Mouse (Mus musculus): ENCODE data around the gene 2410137M14Rik. TPM values are rescaled to one million over a fixed set of nuclear protein-coding genes. Genes with fewer than 3 reads are reported as not detected.
A peak's percentile ranks its signal among the peaks of the same experiment; 100 is the strongest.

The 2410137M14Rik gene
- total RNA-seq, 4 experiments from 2014 or later, result 0.47 TPM; not detected in 3

- no peak for DNase-seq (ENCODE audit: low spot score in 2 of 2)
Observed at GRCm38 (mm10) chr17:36949265-36949664, 31.8 kb downstream of the 2410137M14Rik start.

- DNase-seq (ENCODE audit: low spot score in 2 of 2), result no peak
Observed at GRCm38 (mm10) chr17:36948286-36948685, 32.8 kb downstream of the 2410137M14Rik start.

- DNase-seq (ENCODE audit: low spot score in 2 of 2), result peak in 1 of 2 experiments; percentile 56
Observed at GRCm38 (mm10) chr17:36947051-36947819, 33.8 kb downstream of the 2410137M14Rik start.

- no peak for DNase-seq (ENCODE audit: low spot score in 2 of 2)
Observed at GRCm38 (mm10) chr17:36944121-36944775, 36.8 kb downstream of the 2410137M14Rik start.

- no peak for DNase-seq (ENCODE audit: low spot score in 2 of 2)
Observed at GRCm38 (mm10) chr17:36943691-36944090, 37.3 kb downstream of the 2410137M14Rik start.

- DNase-seq (ENCODE audit: low spot score in 2 of 2), result peak in 1 of 2 experiments; percentile 34
Observed at GRCm38 (mm10) chr17:36942791-36943471, 38.1 kb downstream of the 2410137M14Rik start, which contains the start of gene Rnf39. TSS of gene Rnf39 (plus strand) at chr17:36942918.

GRCm38 (mm10) chr17:36942391-36942790 is 38.6 kb downstream of the 2410137M14Rik start:
- peak in 1 of 2 experiments; percentile 50 for DNase-seq (ENCODE audit: low spot score in 2 of 2)

- no peak for DNase-seq (ENCODE audit: low spot score in 2 of 2)
Observed at GRCm38 (mm10) chr17:36938056-36938455, 43.0 kb downstream of the 2410137M14Rik start.

- no peak for DNase-seq (ENCODE audit: low spot score in 2 of 2)
Observed at GRCm38 (mm10) chr17:36931806-36932205, 49.2 kb downstream of the 2410137M14Rik start.

GRCm38 (mm10) chr17:36931130-36931529 is 49.9 kb downstream of the 2410137M14Rik start:
- no peak for DNase-seq (ENCODE audit: low spot score in 2 of 2)

GRCm38 (mm10) chr17:36930233-36930632 is 50.8 kb downstream of the 2410137M14Rik start:
- DNase-seq (ENCODE audit: low spot score in 2 of 2), result no peak

- no peak for DNase-seq (ENCODE audit: low spot score in 2 of 2)
Observed at GRCm38 (mm10) chr17:36929236-36929932, 51.7 kb downstream of the 2410137M14Rik start.

Other genes with a start within 250 kb of the 2410137M14Rik start
- not detected for gene H2-M10.5, start 208.3 kb downstream of the 2410137M14Rik start, total RNA-seq (2022)
- gene H2-M10.6, start 169.1 kb downstream of the 2410137M14Rik start, total RNA-seq (2022), result not detected
- gene Trim26, start 144.1 kb downstream of the 2410137M14Rik start, total RNA-seq (2022), result 10 to 100 TPM; 22.1 to 26.5 (median 23.2) TPM
- gene Trim15, start 114.0 kb downstream of the 2410137M14Rik start, total RNA-seq (2022), result not detected
- gene Trim10, start 111.7 kb downstream of the 2410137M14Rik start, total RNA-seq (2022), result not detected
- under 1 TPM in 1 of 4 experiments, not detected in 3; 0.31 TPM for gene Trim40, start 91.1 kb downstream of the 2410137M14Rik start, total RNA-seq (2022)
- not detected for gene Trim31, start 83.1 kb downstream of the 2410137M14Rik start, total RNA-seq (2022)
- 1 to 10 TPM; 3.9 to 4.3 (median 4.2) TPM for gene Rnf39, start 38.3 kb downstream of the 2410137M14Rik start, total RNA-seq (2022)
- 100 to 1,000 TPM; 122 to 142 (median 124) TPM for gene Ppp1r11, start 29.5 kb downstream of the 2410137M14Rik start, total RNA-seq (2022)
- gene Znrd1, start 22.7 kb downstream of the 2410137M14Rik start, total RNA-seq (2022), result 10 to 100 TPM; 26.6 to 35.5 (median 32.2) TPM
- gene Znrd1as, start 22.6 kb downstream of the 2410137M14Rik start, total RNA-seq (2022), result 1 to 10 TPM; 4.1 to 6.8 (median 5.8) TPM
- 1 to 10 TPM in 2 of 4 experiments, under 1 TPM in 2; 0.49 to 1.6 (median 0.91) TPM for gene H2-M5, start 8.3 kb upstream of the 2410137M14Rik start, total RNA-seq (2022)
- 10 to 100 TPM in 2 of 4 experiments, 1 to 10 TPM in 2; 8.9 to 10.8 (median 9.8) TPM for gene Zfp57, start 19.9 kb upstream of the 2410137M14Rik start, total RNA-seq (2022)
- 10 to 100 TPM; 35.6 to 57.5 (median 47.8) TPM for gene Mog, start 42.2 kb upstream of the 2410137M14Rik start, total RNA-seq (2022)
- 100 to 1,000 TPM; 595 to 693 (median 673) TPM for gene Gabbr1, start 64.7 kb upstream of the 2410137M14Rik start, total RNA-seq (2022)
- gene Olfr90, start 107.3 kb upstream of the 2410137M14Rik start, total RNA-seq (2022), result not detected
- not detected for gene Olfr91, start 117.0 kb upstream of the 2410137M14Rik start, total RNA-seq (2022)
- not detected for gene Olfr92, start 138.9 kb upstream of the 2410137M14Rik start, total RNA-seq (2022)
- gene Olfr93, start 180.3 kb upstream of the 2410137M14Rik start, total RNA-seq (2022), result not detected
- not detected for gene Ubd, start 212.7 kb upstream of the 2410137M14Rik start, total RNA-seq (2022)
- not detected for gene Olfr94, start 219.8 kb upstream of the 2410137M14Rik start, total RNA-seq (2022)
- gene Olfr95, start 231.9 kb upstream of the 2410137M14Rik start, total RNA-seq (2022), result not detected
- not detected for gene Olfr96, start 238.9 kb upstream of the 2410137M14Rik start, total RNA-seq (2022)

All from layer of hippocampus, adult 8-10 months (tissue).